Mouse (Mus musculus) intestine, postnatal 0 days (tissue): ENCODE results near the gene Zbtb20. TPM values are rescaled to one million over a fixed set of nuclear protein-coding genes. Genes with fewer than 3 reads are reported as not detected.

Experiments
- ATAC-seq: fragments of 200-750 bp; cut with Nextera tagmentation; 2 replicates; pipeline ENCODE4 v1.8.0; 2017; ENCODE audit warnings: mild to moderate bottlenecking, moderate TSS enrichment, moderate library complexity
- H3K27ac ChIP-seq: fragments of 300-500 bp; sonication (generic); 2 replicates; pipeline ENCODE4 v1.5.1; 2014; ENCODE audit warnings: mild to moderate bottlenecking, low read depth, low read length, moderate library complexity
- H3K27me3 ChIP-seq: fragments of 300-500 bp; sonication (generic); replicated peaks from 2 replicates; pipeline ENCODE4 v1.6.1; 2014; ENCODE audit warnings: low read length, mixed read lengths; ENCODE audit not compliant: control insufficient read depth, insufficient read depth
- H3K36me3 ChIP-seq: fragments of 300-500 bp; sonication (generic); 2 replicates; pipeline ENCODE4 v1.6.1; 2014; ENCODE audit warnings: mild to moderate bottlenecking, moderate library complexity; ENCODE audit not compliant: control insufficient read depth, insufficient read depth
- H3K4me1 ChIP-seq: fragments of 300-500 bp; sonication (generic); replicated peaks from 2 replicates; pipeline ENCODE4 v1.6.1; 2014; ENCODE audit warnings: antibody characterized with exemption, low read length, mixed read lengths; ENCODE audit not compliant: control insufficient read depth, insufficient read depth
- H3K4me2 ChIP-seq: fragments of 300-500 bp; sonication (generic); replicated peaks from 2 replicates; pipeline ENCODE4 v1.6.1; 2014; ENCODE audit warnings: low read depth, mild to moderate bottlenecking, moderate library complexity
- H3K4me3 ChIP-seq: fragments of 300-500 bp; sonication (generic); 2 replicates; pipeline ENCODE4 v1.5.1; 2014; ENCODE audit warnings: low read depth, low read length
- H3K9ac ChIP-seq: fragments of 300-500 bp; sonication (generic); 2 replicates; pipeline ENCODE4 v1.6.1; 2014; ENCODE audit warnings: mild to moderate bottlenecking, low read depth, low read length
- H3K9me3 ChIP-seq: fragments of 300-500 bp; sonication (generic); 2 replicates; pipeline ENCODE4 v1.6.1; 2016; ENCODE audit warnings: mixed run types; ENCODE audit not compliant: control insufficient read depth
- CTCF ChIP-seq: sonication (generic); IDR thresholded peaks from 2 replicates; pipeline ENCODE4 v1.5.1; 2016; ENCODE audit warnings: low read depth, mild to moderate bottlenecking, control low read depth, antibody characterized with exemption, moderate library complexity
- WGBS: fragments of 180-500 bp; shearing (Covaris S2); extraction: QIAGEN DNeasy Blood & Tissue Kit; methylation state at CpG from one replicate; pipeline ENCODE4 v1.1.7; 2014; 5-methylcytosine and 5-hydroxymethylcytosine counted together
- polyA plus RNA-seq: library from polyadenylated mRNA; unstranded; fragments of >200 nt; fragmentation: Nextera tagmentation; extraction: Ambion mirVana; gene quantifications from 2 replicates; pipeline ENCODE4 v1.2.1, GENCODE M21; 2015

Gene Zbtb20
- polyA plus RNA-seq, 1 experiment from 2014 or later = 10.6 TPM

DNA sequence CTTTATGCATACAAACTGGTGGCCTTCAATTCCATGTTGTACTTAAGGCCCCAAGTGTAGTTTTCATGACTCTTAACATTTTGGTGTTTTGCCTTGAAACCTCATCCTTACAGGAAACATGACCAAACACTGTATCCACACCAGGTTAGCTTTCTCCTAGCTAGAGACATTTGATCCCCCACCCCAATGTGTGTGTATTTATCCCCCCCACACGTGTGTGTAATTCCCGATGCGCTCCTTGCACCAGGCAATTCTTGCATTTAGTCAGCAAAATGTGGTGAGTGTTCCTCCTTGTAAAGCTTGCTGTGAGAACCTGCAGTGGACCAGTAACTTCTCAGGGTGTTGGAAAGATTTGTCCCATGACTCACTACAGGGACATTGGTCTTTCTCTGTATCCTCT is 455.8 kb downstream of the Zbtb20 start:
- H3K4me3 ChIP-seq = no peak overlapping the region
- H3K4me1 ChIP-seq = peaks cover 7% of the 10 kb centered on the region; the same call in 1 of the 2 replicates
- no peak overlapping the region for H3K9ac ChIP-seq
- WGBS = 90% methylated on average over 3 of the region's 3 CpGs
- no peak overlapping the region for H3K27ac ChIP-seq
- TF ChIP-seq CTCF = no peak
- no peaks in the 10 kb centered on the region for H3K36me3 ChIP-seq
- H3K9me3 ChIP-seq = peaks cover 2% of the 10 kb centered on the region; the same call in 1 of the 2 replicates
- no peak for ATAC-seq
- no peaks in the 10 kb centered on the region for H3K27me3 ChIP-seq
- no peak overlapping the region for H3K4me2 ChIP-seq

GRCm38 (mm10) chr16:43332734-43333133 is 457.1 kb downstream of the Zbtb20 start:
- no peak overlapping the region for H3K27ac ChIP-seq

GRCm38 (mm10) chr16:43333265-43333664 is 457.6 kb downstream of the Zbtb20 start:
- Histone ChIP-seq H3K9me3 (no peaks in the 10 kb centered on the region), H3K4me2 (no peak overlapping the region), H3K9ac (no peak overlapping the region), H3K4me1 (peaks cover 7% of the 10 kb centered on the region; the same call in 1 of the 2 replicates), H3K36me3 (no peaks in the 10 kb centered on the region), H3K4me3 (no peak overlapping the region), H3K27ac (no peak overlapping the region), H3K27me3 (no peaks in the 10 kb centered on the region)
- TF ChIP-seq CTCF = no peak
- 83% methylated on average over 1 of the region's 1 CpGs for WGBS
- ATAC-seq = no peak

More at GRCm38 (mm10) chr16:43332734-43333133, 457.1 kb downstream of the Zbtb20 start:
- no peaks in the 10 kb centered on the region for H3K36me3 ChIP-seq
- no peak overlapping the region for H3K4me2 ChIP-seq
- TF ChIP-seq CTCF = no peak
- H3K4me1 ChIP-seq = peaks cover 7% of the 10 kb centered on the region; the same call in 1 of the 2 replicates
- ATAC-seq = no peak
- H3K4me3 ChIP-seq = no peak overlapping the region
- whole genome bisulfite sequencing = 23% methylated on average over 2 of the region's 2 CpGs
- H3K27me3 ChIP-seq = no peaks in the 10 kb centered on the region
- no peaks in the 10 kb centered on the region for H3K9me3 ChIP-seq
- H3K9ac ChIP-seq = no peak overlapping the region

- Histone ChIP-seq H3K27me3 (no peaks in the 10 kb centered on the region), H3K4me1 (peaks cover 7% of the 10 kb centered on the region; the same call in 1 of the 2 replicates), H3K9ac (no peak overlapping the region), H3K4me3 (no peak overlapping the region), H3K9me3 (no peaks in the 10 kb centered on the region), H3K4me2 (peak overlapping the region; percentile 48), H3K36me3 (no peaks in the 10 kb centered on the region), H3K27ac (peak overlapping the region; percentile 50; the same call in 1 of the 2 replicates)
- ATAC-seq = no peak
- 26% methylated on average over 11 of the region's 11 CpGs for WGBS
- no peak for TF ChIP-seq CTCF
These were observed 458.9 kb downstream of the Zbtb20 start for GRCm38 (mm10) chr16:43334411-43335150.

DNA sequence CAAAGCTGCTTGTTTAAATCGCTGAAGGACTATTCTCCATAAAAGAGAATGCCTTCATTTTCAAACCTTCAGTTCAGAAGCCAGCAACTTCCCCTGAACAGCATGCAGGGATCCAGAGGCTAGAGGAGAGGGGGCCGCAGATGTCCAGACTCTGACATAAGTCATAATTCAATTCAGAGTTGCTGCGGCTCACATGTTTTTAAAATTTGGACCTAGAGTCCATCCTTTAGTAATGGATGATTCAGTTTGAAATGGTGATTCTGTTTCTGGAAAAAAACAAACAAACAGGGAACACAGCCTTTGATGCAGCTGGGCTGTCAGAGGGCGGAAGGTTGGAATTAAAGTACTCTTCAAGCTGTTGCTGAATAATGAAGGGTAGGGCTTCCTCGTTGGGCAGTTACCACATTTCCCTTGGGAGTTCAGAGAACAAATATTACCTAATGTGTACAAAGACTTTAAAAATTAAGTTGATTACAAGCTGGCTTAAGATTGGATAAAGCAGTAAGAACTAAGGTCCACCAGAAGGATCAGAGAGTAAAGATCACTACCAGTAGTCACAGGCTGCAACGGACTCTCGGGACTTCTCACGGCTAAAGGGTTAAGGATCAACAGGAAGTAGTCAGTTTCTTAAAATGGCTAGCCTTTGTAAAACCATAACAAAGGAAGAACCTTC is 459.6 kb downstream of the Zbtb20 start:
- Histone ChIP-seq H3K27me3 (no peaks in the 10 kb centered on the region), H3K27ac (peak overlapping the region; percentile 50; the same call in 1 of the 2 replicates)
- peak; percentile 93 for ATAC-seq

DNA sequence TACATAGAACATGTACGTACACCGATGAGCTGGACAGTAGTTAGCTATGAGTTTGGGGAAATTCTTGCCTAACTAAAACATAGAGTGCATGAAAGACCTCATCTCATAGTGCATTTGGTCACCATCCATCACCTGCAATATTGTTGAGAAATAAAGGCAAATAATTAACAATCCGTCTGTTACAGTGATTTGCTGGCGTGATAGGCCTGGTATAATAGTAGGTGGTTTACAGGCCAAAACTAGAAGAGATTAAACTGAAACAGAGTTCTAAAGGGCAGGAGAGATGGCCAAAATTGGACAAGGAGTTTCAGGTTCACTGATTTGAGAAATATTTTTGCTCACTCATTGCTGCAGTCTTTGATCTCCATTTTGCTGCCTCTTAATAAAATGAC is 460.1 kb downstream of the Zbtb20 start:
- Histone ChIP-seq H3K9ac (no peak overlapping the region), H3K36me3 (no peaks in the 10 kb centered on the region), H3K9me3 (no peaks in the 10 kb centered on the region), H3K27me3 (no peaks in the 10 kb centered on the region), H3K27ac (no peak overlapping the region), H3K4me2 (peak overlapping the region; percentile 48), H3K4me1 (peaks cover 7% of the 10 kb centered on the region; the same call in 1 of the 2 replicates), H3K4me3 (no peak overlapping the region)
- 54% methylated on average over 4 of the region's 4 CpGs for WGBS
- ATAC-seq = peak; percentile 65
- TF ChIP-seq CTCF = no peak

More for the DNA sequence above, 459.6 kb downstream of the Zbtb20 start:
- Histone ChIP-seq H3K4me3 (no peak overlapping the region), H3K9ac (no peak overlapping the region), H3K9me3 (no peaks in the 10 kb centered on the region), H3K36me3 (no peaks in the 10 kb centered on the region), H3K4me2 (peak overlapping the region; percentile 48), H3K4me1 (peaks cover 7% of the 10 kb centered on the region; the same call in 1 of the 2 replicates)
- WGBS = 38% methylated on average over 8 of the region's 8 CpGs
- TF ChIP-seq CTCF = no peak
